Mouse (Mus musculus): ENCODE data around the gene Tspan4. TPM values are rescaled to one million over a fixed set of nuclear protein-coding genes. Genes with fewer than 3 reads are reported as not detected.

The Tspan4 gene
- 10 to 100 TPM; 13.1 to 13.7 TPM for total RNA-seq (2021)

GRCm38 (mm10) chr7:141475011-141475804 lies at the start of gene Tspan4, which contains the start of gene Polr2l:
Gene Tspan4, plus strand, starts transcription at chr7:141475240.
Gene Polr2l, minus strand, starts transcription at chr7:141475132.
- DNase-seq, result peak; percentile 82 to 83

DNA sequence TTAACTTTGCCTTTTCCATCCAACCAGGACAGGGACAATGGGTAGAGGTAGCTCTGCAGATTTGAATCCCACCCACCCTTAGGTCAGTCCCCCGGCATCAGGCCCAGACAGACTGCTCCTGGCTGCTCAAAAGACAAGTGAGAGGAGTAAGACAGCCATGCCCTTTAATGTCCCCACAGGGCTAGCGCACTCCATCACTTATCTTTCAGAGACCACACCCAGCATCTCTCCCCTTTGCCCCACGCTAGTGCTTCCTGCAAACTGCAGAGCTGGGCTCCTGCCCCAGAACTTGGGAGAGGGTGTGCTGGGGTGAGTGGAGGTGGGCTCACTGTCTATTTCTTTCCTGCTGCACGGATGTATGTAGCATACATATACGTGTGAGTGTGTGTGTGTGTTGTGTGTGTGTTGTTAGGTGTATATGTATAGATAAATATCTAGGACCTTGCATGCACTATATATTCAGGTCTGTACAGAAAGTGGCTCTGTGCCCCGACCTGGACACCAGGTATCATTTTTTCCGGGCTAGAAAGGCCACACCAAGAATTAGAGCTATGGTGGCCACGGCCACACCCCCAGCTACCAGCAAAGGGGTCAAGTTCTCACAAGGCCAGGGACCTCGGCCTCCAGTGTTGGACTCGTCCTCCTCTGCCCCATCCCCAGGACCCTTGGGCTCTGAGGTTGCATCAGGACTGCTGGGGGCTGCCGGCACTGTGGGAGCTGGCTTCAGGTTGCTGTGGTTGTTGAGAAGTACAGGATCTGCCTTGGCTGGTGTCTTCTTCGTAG lies 47.9 kb upstream of the Tspan4 start:
- no peak for DNase-seq

DNA sequence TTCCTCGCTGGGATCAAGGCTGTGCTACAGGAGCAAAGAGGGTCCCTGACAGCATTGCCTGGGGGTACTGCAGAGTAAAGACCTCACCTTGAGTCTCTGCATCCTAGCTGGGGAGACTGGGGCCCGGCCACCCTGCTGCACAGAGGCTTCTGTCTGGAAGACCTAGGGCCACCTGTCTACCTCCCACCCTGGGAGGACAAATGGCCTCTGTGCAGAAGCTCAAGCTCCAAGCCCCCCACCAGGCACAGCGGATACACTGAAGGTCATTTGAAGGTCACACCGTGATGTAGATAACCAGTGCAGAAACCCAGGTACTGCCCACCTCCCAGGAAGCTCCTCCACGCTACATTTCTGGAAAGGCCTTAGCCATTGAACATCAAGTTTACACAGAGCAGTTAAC lies 46.3 kb upstream of the Tspan4 start:
- no peak for DNase-seq

GRCm38 (mm10) chr7:141429310-141429709 lies 45.7 kb upstream of the Tspan4 start, which contains the start of gene Cend1:
Gene Cend1, minus strand, starts transcription at chr7:141429491.
- peak; percentile 87 to 90 for DNase-seq

DNA sequence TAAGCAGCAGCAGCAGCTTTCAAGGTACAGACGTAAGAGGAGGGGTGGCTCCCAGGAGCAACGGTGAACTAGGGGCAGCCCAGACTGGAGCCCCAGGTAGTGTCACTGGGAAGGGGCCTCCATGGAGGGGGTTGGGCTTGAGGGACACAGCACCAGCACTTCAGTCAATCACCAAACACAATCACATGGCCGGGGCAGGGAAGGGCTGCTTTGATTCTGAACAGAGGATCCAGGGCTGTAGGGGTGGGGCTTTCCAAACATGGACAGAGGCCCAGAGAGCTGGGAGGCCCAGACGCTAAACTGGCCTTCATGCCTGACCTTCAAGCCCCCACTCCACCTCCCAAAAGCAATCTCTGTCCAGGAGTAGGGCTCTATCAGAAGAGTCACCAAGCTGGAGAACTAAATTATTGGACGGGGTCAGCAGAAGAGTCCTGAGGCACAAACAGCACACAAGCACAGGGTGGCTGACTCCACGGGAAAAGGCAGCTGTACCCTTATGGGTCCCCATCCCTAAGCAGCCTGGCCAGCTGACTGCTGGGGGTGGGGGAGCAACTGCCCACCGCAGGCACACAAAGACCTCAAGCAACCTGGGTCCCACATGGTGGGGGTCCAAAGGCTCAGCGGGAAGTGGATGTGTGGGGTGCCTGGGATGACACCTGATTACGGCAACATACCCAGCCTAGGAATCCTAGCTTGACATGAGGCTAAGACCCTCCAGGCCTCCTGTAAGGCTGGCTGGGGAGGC lies 45.0 kb upstream of the Tspan4 start:
- DNase-seq, result no peak

GRCm38 (mm10) chr7:141430585-141431240 lies 44.3 kb upstream of the Tspan4 start:
- DNase-seq, result no peak

GRCm38 (mm10) chr7:141431434-141432185 lies 43.4 kb upstream of the Tspan4 start:
- no peak for DNase-seq

- no peak for DNase-seq
Measured at GRCm38 (mm10) chr7:141432186-141432611, 42.8 kb upstream of the Tspan4 start.

DNA sequence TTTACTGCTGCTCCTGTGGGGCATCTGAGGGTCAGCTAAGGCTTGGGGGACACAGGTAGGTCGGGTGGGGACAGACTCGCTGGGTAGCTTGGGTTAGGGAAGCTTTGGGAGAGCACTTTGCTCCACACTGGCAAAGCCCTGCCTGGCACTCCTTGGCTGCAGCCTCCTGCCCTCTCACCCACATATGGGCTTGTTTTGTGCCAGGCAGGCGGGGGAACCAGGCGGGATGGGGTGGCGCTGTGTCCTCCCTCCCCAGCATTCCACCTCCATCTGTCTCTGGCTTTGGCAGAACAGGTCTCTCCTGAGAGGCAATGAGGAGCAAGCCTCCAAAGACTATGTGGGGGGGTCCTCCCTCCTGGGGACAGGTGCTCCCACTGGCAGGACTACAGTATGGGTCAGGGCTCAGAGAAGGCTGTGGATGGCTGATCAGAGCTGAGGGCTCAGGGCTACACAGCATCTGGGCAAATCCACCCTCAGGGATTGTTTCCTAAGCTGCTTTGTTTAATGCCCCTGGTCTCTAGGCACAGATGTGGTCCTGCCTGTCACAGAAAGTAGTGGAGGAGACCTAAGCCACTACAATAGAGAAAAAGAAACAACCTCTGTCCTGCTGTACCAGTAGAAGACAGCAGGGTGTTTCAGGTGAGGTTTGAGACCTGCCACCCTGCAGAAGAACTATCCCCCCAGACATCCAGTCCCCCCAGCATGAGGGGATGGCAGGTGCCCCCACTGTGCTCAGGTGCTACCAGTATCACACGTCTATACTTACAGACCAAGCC lies 42.1 kb upstream of the Tspan4 start:
- peak in 1 of 2 experiments; percentile 27 for DNase-seq

GRCm38 (mm10) chr7:141433517-141434400 lies 41.3 kb upstream of the Tspan4 start:
- no peak for DNase-seq

GRCm38 (mm10) chr7:141434464-141434863 lies 40.6 kb upstream of the Tspan4 start:
- DNase-seq, result peak; percentile 70 to 74

GRCm38 (mm10) chr7:141435129-141435855 lies 39.7 kb upstream of the Tspan4 start:
- peak; percentile 49 to 60 for DNase-seq

GRCm38 (mm10) chr7:141435856-141436522 lies 39.1 kb upstream of the Tspan4 start:
- peak in 1 of 2 experiments; percentile 17 for DNase-seq

DNA sequence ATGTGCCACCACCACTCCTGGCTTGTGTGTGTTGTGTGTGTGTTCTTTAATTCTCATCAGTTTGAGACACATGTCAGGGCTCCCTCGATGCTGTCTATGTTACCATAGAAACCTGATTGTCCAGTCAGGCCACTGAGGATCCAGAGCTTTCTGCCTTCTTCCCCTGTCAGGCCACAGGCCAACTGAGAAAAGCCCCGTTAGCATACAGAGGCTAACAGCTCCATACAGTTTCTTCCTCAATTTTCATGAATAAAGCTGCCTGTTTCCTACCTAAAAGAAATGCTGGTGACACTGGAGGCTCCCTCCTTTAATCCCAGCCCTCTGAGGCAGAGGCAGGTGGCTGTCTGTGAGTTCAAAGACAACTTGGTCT lies 38.5 kb upstream of the Tspan4 start:
- DNase-seq, result no peak

GRCm38 (mm10) chr7:141437178-141438120 lies 37.6 kb upstream of the Tspan4 start, which contains the start of gene Slc25a22:
Gene Slc25a22, minus strand, starts transcription at chr7:141437892.
- peak; percentile 82 to 83 for DNase-seq

GRCm38 (mm10) chr7:141438201-141438968 lies 36.7 kb upstream of the Tspan4 start:
- DNase-seq, result peak in 1 of 2 experiments; percentile 4

Measured in layer of hippocampus, postnatal 36 days (tissue).